Mouse (Mus musculus) liver, embryonic 14.5 days (tissue): ENCODE results near the gene Jdp2.

Experiments used
- CTCF ChIP-seq: IDR thresholded peaks from 2 replicates; pipeline ENCODE4 v1.5.1; 2016; ENCODE audit warnings: antibody characterized with exemption, low read depth, control low read depth
- EP300 ChIP-seq: IDR thresholded peaks from 2 replicates; pipeline ENCODE4 v1.6.1; 2016; ENCODE audit warnings: antibody characterized with exemption, low read depth

- TF ChIP-seq CTCF (no peak), EP300 (no peak)
Measured at GRCm38 (mm10) chr12:85589870-85590382, 8.9 kb upstream of the Jdp2 start.
